Mouse (Mus musculus) lung, adult 2 months (tissue): ENCODE measurements at regions not wholly inside any gene's neighbourhood (a gene's known extent, or its start where the extent isn't known, plus 50 kb on each side); places are given as distances from the start of the nearest gene placed in this dataset.
A peak's percentile ranks its signal among the peaks of the same experiment; 100 is the strongest.

Experiments
- DNase-seq: peaks from one replicate; pipeline ENCODE4 v3.0.0; 2022
- H3K4me1 ChIP-seq: fragments of 200-500 bp; 2 replicates; pipeline ENCODE4 v1.6.1; 2011; ENCODE audit warnings: low read length; ENCODE audit not compliant: control insufficient read depth, insufficient read depth
- H3K4me3 ChIP-seq: fragments of 200-500 bp; replicated peaks from 2 replicates; pipeline ENCODE3; 2011; ENCODE audit warnings: low read depth, mild to moderate bottlenecking, control low read depth, low read length; ENCODE audit errors: extremely low read depth
- CTCF ChIP-seq: fragments of 200-500 bp; IDR thresholded peaks from 2 replicates; pipeline ENCODE4 v1.5.1; 2011; ENCODE audit warnings: mild to moderate bottlenecking, low read length, control low read depth; ENCODE audit not compliant: insufficient read depth
- POLR2A ChIP-seq: fragments of 200-500 bp; IDR thresholded peaks from 2 replicates; pipeline ENCODE4 v1.6.1; 2011; ENCODE audit warnings: low read depth, mild to moderate bottlenecking, control low read depth, low read length, borderline replicate concordance; ENCODE audit errors: extremely low read depth
- WGBS: fragments of 180-500 bp; shearing (Covaris S2); methylation state at CpG from one replicate; pipeline ENCODE4 v1.1.7; 2018; 5-methylcytosine and 5-hydroxymethylcytosine counted together

DNA sequence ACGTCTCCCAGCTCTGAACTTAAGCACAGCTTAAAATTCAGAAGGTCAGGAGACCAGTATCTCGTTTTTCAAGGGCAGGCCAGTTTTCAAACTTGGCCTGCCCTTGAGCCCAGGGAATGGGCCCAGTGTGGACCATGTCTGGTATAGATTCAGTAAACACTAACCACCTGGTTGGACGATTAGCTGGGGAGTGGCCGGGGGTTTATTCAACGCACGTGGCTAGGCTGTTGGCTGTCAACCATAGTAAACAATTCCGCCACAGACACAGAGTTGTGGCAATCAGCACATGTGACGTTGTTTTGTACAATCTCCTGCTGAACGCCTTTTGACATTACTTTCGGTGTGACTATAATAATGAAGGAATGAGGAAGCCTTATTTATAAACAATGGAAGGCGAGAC is 111.8 kb upstream of the D7Ertd443e start:
- TF ChIP-seq POLR2A (no peak), CTCF (no peak)
- Histone ChIP-seq H3K4me3 (no peak overlapping the region), H3K4me1 (0 out of 2 replicates have a peak, but pooled peaks cover 2% of the 10 kb centered on the region)
- 42% methylated on average over 11 of the region's 11 CpGs for WGBS
- DNase-seq: peak; percentile 20

DNA sequence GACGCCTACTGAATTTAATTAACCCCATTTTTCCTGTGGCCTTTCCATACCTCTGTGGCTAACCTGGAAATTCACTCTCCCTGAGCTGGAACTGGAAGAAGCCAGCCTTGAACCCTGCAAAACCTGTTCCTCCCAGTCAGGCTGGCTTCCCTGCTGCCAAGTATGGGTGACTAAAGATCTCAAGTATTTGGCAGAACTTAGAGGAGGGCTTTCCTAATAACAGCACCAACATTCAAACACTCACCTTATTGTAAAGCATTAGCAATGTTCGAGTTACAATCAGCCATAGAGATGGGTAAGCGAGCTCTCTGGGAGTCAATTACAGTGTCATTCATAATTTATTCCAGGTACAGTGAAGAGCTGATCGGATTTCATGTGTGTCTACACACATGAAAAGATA is 112.4 kb upstream of the D7Ertd443e start:
- peak; percentile 12 for DNase-seq

DNA sequence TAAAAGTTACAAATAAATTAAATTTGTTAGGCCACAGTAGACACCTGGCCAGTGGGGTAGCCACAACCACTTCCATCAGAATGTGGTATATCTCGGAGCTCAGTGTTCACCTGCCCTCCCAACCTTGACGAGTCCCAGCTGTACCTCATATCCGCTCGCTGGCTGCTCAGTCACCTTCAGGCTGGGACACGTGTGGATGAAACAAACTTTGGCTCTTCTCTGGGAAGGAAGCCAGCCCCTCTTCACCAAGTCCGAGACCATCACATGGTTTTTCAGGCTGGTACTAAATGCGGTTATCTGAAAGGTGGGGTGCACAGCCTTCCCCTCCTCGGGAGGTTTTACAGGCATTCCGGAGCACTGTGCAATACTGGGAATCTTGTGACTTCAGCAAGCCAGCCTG is 113.3 kb upstream of the D7Ertd443e start:
- DNase-seq: no peak
- TF ChIP-seq CTCF (no peak), POLR2A (no peak)
- no peak overlapping the region for H3K4me3 ChIP-seq
- WGBS: 66% methylated on average over 9 of the region's 9 CpGs
- 0 out of 2 replicates have a peak, but pooled peaks cover 2% of the 10 kb centered on the region for H3K4me1 ChIP-seq

More for the DNA sequence above, 112.4 kb upstream of the D7Ertd443e start:
- Histone ChIP-seq H3K4me1 (0 out of 2 replicates have a peak, but pooled peaks cover 2% of the 10 kb centered on the region), H3K4me3 (no peak overlapping the region)
- 63% methylated on average over 4 of the region's 4 CpGs for WGBS
- TF ChIP-seq CTCF (no peak), POLR2A (no peak)

DNA sequence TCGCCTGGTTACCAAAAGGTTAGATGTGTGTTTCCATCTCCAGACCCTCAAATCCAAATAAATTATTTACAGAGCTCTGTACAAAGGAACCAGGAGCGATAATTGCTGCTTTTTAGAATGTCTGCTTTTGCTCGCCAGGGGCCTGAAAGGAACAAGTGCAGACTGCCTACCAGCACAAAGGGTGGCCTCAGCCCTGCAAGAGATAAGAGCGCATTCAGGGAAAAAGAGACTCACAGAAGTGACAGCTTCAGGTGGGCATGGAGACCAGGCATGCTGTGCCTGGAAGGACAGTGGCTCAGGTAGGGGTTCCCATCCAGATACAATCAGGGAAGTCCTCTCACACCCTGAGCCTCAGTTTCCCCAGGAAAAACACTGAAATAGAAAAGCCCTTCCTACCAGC is 114.0 kb upstream of the D7Ertd443e start:
- WGBS: 63% methylated on average over 4 of the region's 4 CpGs
- no peak for DNase-seq

DNA sequence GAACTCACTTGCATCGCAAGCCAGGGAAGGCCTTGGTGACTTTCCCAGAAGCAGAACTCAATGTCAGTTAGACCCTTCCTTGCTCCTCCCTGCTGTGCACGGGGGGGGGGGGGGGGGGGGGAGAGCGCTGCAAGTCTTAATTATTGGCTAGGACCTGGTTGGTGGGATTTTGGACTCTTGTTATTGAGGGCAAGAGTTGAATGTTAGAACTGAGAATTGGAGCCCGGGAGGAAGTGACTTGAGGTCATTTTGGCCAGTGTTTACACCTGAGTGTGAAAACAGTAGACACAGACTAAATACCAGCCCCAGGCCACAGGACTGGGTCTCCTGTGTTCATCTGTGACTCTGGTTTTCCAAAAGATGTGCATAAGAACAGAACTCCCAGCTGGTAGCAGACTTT is 114.7 kb upstream of the D7Ertd443e start:
- H3K4me3 ChIP-seq: no peak overlapping the region
- 0 out of 2 replicates have a peak, but pooled peaks cover 2% of the 10 kb centered on the region for H3K4me1 ChIP-seq
- WGBS: 55% methylated on average over 4 of the region's 4 CpGs
- no peak for DNase-seq
- TF ChIP-seq CTCF (no peak), POLR2A (no peak)

More for the DNA sequence above, 114.0 kb upstream of the D7Ertd443e start:
- TF ChIP-seq POLR2A (no peak), CTCF (no peak)
- H3K4me3 ChIP-seq: no peak overlapping the region
- 0 out of 2 replicates have a peak, but pooled peaks cover 2% of the 10 kb centered on the region for H3K4me1 ChIP-seq

DNA sequence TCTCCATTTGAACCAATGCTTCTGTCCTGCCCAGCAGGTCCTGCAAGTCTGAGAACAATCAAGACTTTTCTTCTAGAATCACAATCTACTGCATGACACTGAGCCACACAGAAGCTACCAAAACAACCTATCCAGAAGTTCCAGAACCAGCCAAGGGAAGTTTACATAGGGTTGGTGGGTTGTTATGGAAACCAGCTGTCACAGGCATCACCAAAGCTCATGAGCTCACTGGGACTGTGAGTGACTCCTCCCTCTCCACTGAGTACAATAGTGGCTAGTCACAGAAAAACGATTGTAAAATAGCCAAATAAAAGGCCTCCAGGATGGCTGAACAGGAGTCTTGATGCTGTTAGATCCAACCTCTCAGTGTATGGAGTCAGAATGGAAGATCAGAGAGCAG is 115.6 kb upstream of the D7Ertd443e start:
- DNase-seq: no peak
- WGBS: 17% methylated on average over 1 of the region's 1 CpGs
- TF ChIP-seq POLR2A (no peak), CTCF (no peak)
- H3K4me3 ChIP-seq: no peak overlapping the region
- H3K4me1 ChIP-seq: 0 out of 2 replicates have a peak, but pooled peaks cover 2% of the 10 kb centered on the region

- Histone ChIP-seq H3K4me1 (no peaks in the 10 kb centered on the region), H3K4me3 (no peak overlapping the region)
- no peak for DNase-seq
- WGBS: 69% methylated on average over 6 of the region's 6 CpGs
- TF ChIP-seq CTCF (no peak), POLR2A (no peak)
Measured at GRCm38 (mm10) chr7:134510333-134510928, 125.0 kb upstream of the D7Ertd443e start.

GRCm38 (mm10) chr7:134519372-134519975 is 134.0 kb upstream of the D7Ertd443e start:
- no peak for DNase-seq
- WGBS: 57% methylated on average over 9 of the region's 9 CpGs
- Histone ChIP-seq H3K4me3 (no peak overlapping the region), H3K4me1 (no peaks in the 10 kb centered on the region)
- no peak for TF ChIP-seq CTCF
- no peak for TF ChIP-seq POLR2A

- 53% methylated on average over 8 of the region's 8 CpGs for WGBS
- DNase-seq: no peak
- Histone ChIP-seq H3K4me3 (no peak overlapping the region), H3K4me1 (no peaks in the 10 kb centered on the region)
- TF ChIP-seq CTCF (no peak), POLR2A (no peak)
Measured at GRCm38 (mm10) chr7:134523897-134524296, 138.4 kb upstream of the D7Ertd443e start.

- Histone ChIP-seq H3K4me3 (no peak overlapping the region), H3K4me1 (no peaks in the 10 kb centered on the region)
- WGBS: 89% methylated on average over 1 of the region's 1 CpGs
- no peak for DNase-seq
- TF ChIP-seq POLR2A (no peak), CTCF (no peak)
Measured at GRCm38 (mm10) chr7:134525041-134525440, 139.6 kb upstream of the D7Ertd443e start.

DNA sequence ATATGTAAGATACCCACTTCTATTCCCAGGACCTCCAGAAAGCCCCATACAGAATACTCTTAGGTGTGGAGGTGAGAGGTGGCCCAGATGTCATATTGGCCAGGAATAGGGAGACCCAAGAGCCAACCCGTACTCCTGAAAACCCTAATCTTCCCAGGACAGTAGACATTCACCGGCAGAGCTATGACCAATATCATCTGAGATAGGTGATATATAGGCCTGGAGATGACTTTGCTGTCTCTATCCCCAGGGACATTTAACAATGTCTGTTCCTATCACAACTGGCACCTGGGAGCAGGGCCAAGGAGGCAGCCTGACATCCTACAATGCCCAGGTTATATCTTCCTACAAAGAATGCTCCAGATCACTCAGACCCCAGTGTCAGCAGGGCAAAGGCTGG is 140.0 kb upstream of the D7Ertd443e start:
- DNase-seq: no peak
- TF ChIP-seq POLR2A (no peak), CTCF (no peak)
- 95% methylated on average over 2 of the region's 2 CpGs for WGBS
- Histone ChIP-seq H3K4me1 (no peaks in the 10 kb centered on the region), H3K4me3 (no peak overlapping the region)
